Mouse (Mus musculus) lung, adult 2 months (tissue): ENCODE measurements around the gene Ggta1. TPM values are rescaled to one million over a fixed set of nuclear protein-coding genes. Genes with fewer than 3 reads are reported as not detected.

ENCODE experiments used
- DNase-seq: peaks from one replicate; pipeline ENCODE4 v3.0.0; 2022
- H3K4me1 ChIP-seq: fragments of 200-500 bp; 2 replicates; pipeline ENCODE4 v1.6.1; 2011; ENCODE audit warnings: low read length; ENCODE audit not compliant: control insufficient read depth, insufficient read depth
- H3K4me3 ChIP-seq: fragments of 200-500 bp; replicated peaks from 2 replicates; pipeline ENCODE3; 2011; ENCODE audit warnings: low read depth, mild to moderate bottlenecking, control low read depth, low read length; ENCODE audit errors: extremely low read depth
- CTCF ChIP-seq: fragments of 200-500 bp; IDR thresholded peaks from 2 replicates; pipeline ENCODE4 v1.5.1; 2011; ENCODE audit warnings: mild to moderate bottlenecking, low read length, control low read depth; ENCODE audit not compliant: insufficient read depth
- POLR2A ChIP-seq: fragments of 200-500 bp; IDR thresholded peaks from 2 replicates; pipeline ENCODE4 v1.6.1; 2011; ENCODE audit warnings: low read depth, mild to moderate bottlenecking, control low read depth, low read length, borderline replicate concordance; ENCODE audit errors: extremely low read depth
- WGBS: fragments of 180-500 bp; shearing (Covaris S2); methylation state at CpG from one replicate; pipeline ENCODE4 v1.1.7; 2018; 5-methylcytosine and 5-hydroxymethylcytosine counted together
- polyA plus RNA-seq: library from polyadenylated mRNA; depleted of rRNA; stranded (reverse); fragments of >200 nt; gene quantifications from 2 replicates; pipeline ENCODE4 v1.2.3, GENCODE M21; 2012

The Ggta1 gene
- polyA plus RNA-seq, 1 experiment, result 24.4 TPM

GRCm38 (mm10) chr2:35477999-35478811, 15.2 kb upstream of the Ggta1 start:
- Histone ChIP-seq H3K4me1 (no peaks in the 10 kb centered on the region), H3K4me3 (no peak overlapping the region)
- WGBS, result 69% methylated on average over 10 of the region's 10 CpGs
- DNase-seq, result no peak
- TF ChIP-seq POLR2A (no peak), CTCF (no peak)

GRCm38 (mm10) chr2:35477321-35477720, 14.3 kb upstream of the Ggta1 start:
- Histone ChIP-seq H3K4me1 (no peaks in the 10 kb centered on the region), H3K4me3 (no peak overlapping the region)
- TF ChIP-seq CTCF (no peak), POLR2A (no peak)
- DNase-seq, result no peak
- 91% methylated on average over 6 of the region's 6 CpGs for WGBS

GRCm38 (mm10) chr2:35474916-35475315, 11.9 kb upstream of the Ggta1 start:
- 59% methylated on average over 1 of the region's 1 CpGs for WGBS
- no peak for TF ChIP-seq CTCF
- TF ChIP-seq POLR2A, result no peak
- Histone ChIP-seq H3K4me3 (no peak overlapping the region), H3K4me1 (no peaks in the 10 kb centered on the region)
- no peak for DNase-seq

GRCm38 (mm10) chr2:35469266-35469665, 6.2 kb upstream of the Ggta1 start:
- H3K4me1 ChIP-seq, result no peaks in the 10 kb centered on the region
- no peak overlapping the region for H3K4me3 ChIP-seq
- TF ChIP-seq CTCF (no peak), POLR2A (no peak)
- no peak for DNase-seq
- WGBS, result 64% methylated on average over 3 of the region's 3 CpGs

GRCm38 (mm10) chr2:35468276-35468675, 5.2 kb upstream of the Ggta1 start:
- 67% methylated on average over 2 of the region's 2 CpGs for WGBS
- TF ChIP-seq CTCF, result no peak
- no peak for TF ChIP-seq POLR2A
- no peak for DNase-seq
- no peak overlapping the region for H3K4me3 ChIP-seq
- no peaks in the 10 kb centered on the region for H3K4me1 ChIP-seq

GRCm38 (mm10) chr2:35467855-35468254, 4.8 kb upstream of the Ggta1 start:
- TF ChIP-seq CTCF (no peak), POLR2A (no peak)

GRCm38 (mm10) chr2:35465677-35466076, 2.6 kb upstream of the Ggta1 start:
- Histone ChIP-seq H3K4me1 (peaks cover 4% of the 10 kb centered on the region; the same call in 1 of the 2 replicates), H3K4me3 (no peak overlapping the region)
- DNase-seq, result no peak
- TF ChIP-seq CTCF, result no peak
- TF ChIP-seq POLR2A, result no peak

More at GRCm38 (mm10) chr2:35467855-35468254, 4.8 kb upstream of the Ggta1 start:
- DNase-seq, result no peak
- no peak overlapping the region for H3K4me3 ChIP-seq
- 69% methylated on average over 3 of the region's 3 CpGs for WGBS
- no peaks in the 10 kb centered on the region for H3K4me1 ChIP-seq

- DNase-seq, result no peak
- peaks cover 4% of the 10 kb centered on the region; the same call in 1 of the 2 replicates for H3K4me1 ChIP-seq
- WGBS, result 59% methylated on average over 3 of the region's 3 CpGs
- H3K4me3 ChIP-seq, result no peak overlapping the region
- TF ChIP-seq POLR2A (no peak), CTCF (no peak)
These were observed 1.5 kb upstream of the Ggta1 start for GRCm38 (mm10) chr2:35464548-35464947.

GRCm38 (mm10) chr2:35464089-35464534, 1.1 kb upstream of the Ggta1 start:
- TF ChIP-seq CTCF (no peak), POLR2A (no peak)
- 75% methylated on average over 7 of the region's 7 CpGs for WGBS
- H3K4me3 ChIP-seq, result no peak overlapping the region
- H3K4me1 ChIP-seq, result peaks cover 4% of the 10 kb centered on the region; the same call in 1 of the 2 replicates
- no peak for DNase-seq

- no peak overlapping the region for H3K4me3 ChIP-seq
- peaks cover 4% of the 10 kb centered on the region; the same call in 1 of the 2 replicates for H3K4me1 ChIP-seq
- TF ChIP-seq POLR2A (peak; percentile 28; the same call in 1 of the 2 replicates), CTCF (no peak)
- DNase-seq, result no peak
- 33% methylated on average over 19 of the region's 19 CpGs for WGBS
These were observed 499 bp upstream of the Ggta1 start for GRCm38 (mm10) chr2:35463372-35464088.
